ENCODE assay signal across 19 mouse cellular contexts in genomic region chr1:81900843-81901242, GRCm38 (mm10).
A peak's percentile ranks its signal among the peaks of the same experiment; 100 is the strongest.
DNase-seq lines count a peak whose midpoint lies in the region; ATAC-seq and TF ChIP-seq lines count a peak whose summit lies in the region.
"Had no signal": no experiment of that assay in that cellular context is flagged by ENCODE, and none has a peak within 500 bp of the region (broad histone marks: within the 10 kb centered on the region; RNA-seq: fewer than 3 reads in every experiment).

No protein-coding gene starts in this region.

- no peaks in the 10 kb centered on the region; the same call in 1 of the 2 replicates for H3K4me1 ChIP-seq in lung, embryonic 14.5 days (ENCODE audit: insufficient read depth)
- H3K4me1 ChIP-seq in kidney, adult 2 months (ENCODE audit: control insufficient read depth, insufficient read depth, low read length): no peaks in the 10 kb centered on the region
- H3K4me1 ChIP-seq in embryonic facial prominence, embryonic 10.5 days: no peaks in the 10 kb centered on the region; the same call in 1 of the 2 replicates
- H3K4me1 ChIP-seq: forebrain, embryonic 12.5 days; heart, embryonic 13.5 days; hindbrain, embryonic 15.5 days had no signal

- no peak overlapping the region for H3K4me3 ChIP-seq in lung, embryonic 14.5 days (ENCODE audit: low read depth, low read length)
- H3K4me3 ChIP-seq in kidney, adult 2 months (ENCODE audit: insufficient read depth, low read depth, low read length): no peak overlapping the region
- H3K4me3 ChIP-seq in embryonic facial prominence, embryonic 10.5 days: no peak overlapping the region
- H3K4me3 ChIP-seq: embryonic facial prominence, embryonic 12.5 days; forebrain, embryonic 12.5 days; heart, embryonic 13.5 days; hindbrain, embryonic 15.5 days had no signal

- H3K27me3 ChIP-seq in lung, embryonic 14.5 days (ENCODE audit: insufficient read depth, low read length): no peaks in the 10 kb centered on the region
- H3K27me3 ChIP-seq in kidney, adult 2 months (replicated peaks; ENCODE audit: control insufficient read depth, insufficient read depth, low read length): no peaks in the 10 kb centered on the region
- no peaks in the 10 kb centered on the region for H3K27me3 ChIP-seq in embryonic facial prominence, embryonic 10.5 days (replicated peaks; ENCODE audit: low read depth, poor library complexity, severe bottlenecking)
- H3K27me3 ChIP-seq: embryonic facial prominence, embryonic 12.5 days; forebrain, embryonic 12.5 days; heart, embryonic 13.5 days; hindbrain, embryonic 15.5 days had no signal

- peak; percentile 85 for ATAC-seq in lung, embryonic 14.5 days (ENCODE audit: insufficient read depth)
- ATAC-seq: forebrain, embryonic 16.5 days had no signal

- TF ChIP-seq CTCF in lung, embryonic 14.5 days (IDR thresholded peaks at IDR 0.05; ENCODE audit: low read depth): no peak
- TF ChIP-seq CTCF in kidney, adult 2 months (conservative IDR thresholded peaks at IDR 0.05; ENCODE audit: insufficient read depth, insufficient read length, low read depth, low read length): no peak

- DNase-seq in gonadal fat pad, adult 2 months (ENCODE audit: low read depth): peak; percentile 90
- DNase-seq in lung, embryonic 14.5 days: peak; percentile 28
- DNase-seq in lung, postnatal 10 days: peak; percentile 8
- no peak for DNase-seq in kidney, adult 2 months
- no peak for DNase-seq in embryonic facial prominence, embryonic 10.5 days (ENCODE audit: low spot score)
- DNase-seq in layer of hippocampus, postnatal 10 days (ENCODE audit: low spot score in 2 of 2): no peak
- DNase-seq: adrenal gland, adult 2 months; cerebellum, adult 11 months; cerebellum, adult 8-10 months; cerebellum, postnatal 14 days; embryo, embryonic 11 days; gastrocnemius, postnatal 25 days; heart, adult 11 months; heart, postnatal 36 days had no signal

- H3K4me2 ChIP-seq in lung, embryonic 14.5 days: no peak overlapping the region
- H3K4me2 ChIP-seq: embryonic facial prominence, embryonic 12.5 days; forebrain, embryonic 12.5 days; heart, embryonic 13.5 days; hindbrain, embryonic 15.5 days had no signal

- H3K9ac ChIP-seq in lung, embryonic 14.5 days: no peak overlapping the region
- H3K9ac ChIP-seq: embryonic facial prominence, embryonic 12.5 days; forebrain, embryonic 12.5 days; heart, embryonic 13.5 days; hindbrain, embryonic 15.5 days had no signal

- H3K27ac ChIP-seq in lung, embryonic 14.5 days (ENCODE audit: low read depth): no peak overlapping the region
- no peak overlapping the region for H3K27ac ChIP-seq in kidney, adult 2 months (ENCODE audit: insufficient read depth, low read depth, low read length)
- H3K27ac ChIP-seq in embryonic facial prominence, embryonic 10.5 days (replicated peaks): no peak overlapping the region
- H3K27ac ChIP-seq: embryonic facial prominence, embryonic 12.5 days; forebrain, embryonic 12.5 days; heart, embryonic 13.5 days; hindbrain, embryonic 15.5 days had no signal

- 56% methylated on average over 7 of the region's 7 CpGs for WGBS in lung, embryonic 14.5 days
- WGBS in kidney, adult 2 months: 64% methylated on average over 7 of the region's 7 CpGs
- 81% methylated on average over 7 of the region's 7 CpGs for WGBS in embryonic facial prominence, embryonic 10.5 days

- H3K36me3 ChIP-seq in lung, embryonic 14.5 days (ENCODE audit: insufficient read depth): no peaks in the 10 kb centered on the region
- no peaks in the 10 kb centered on the region for H3K36me3 ChIP-seq in kidney, adult 2 months (ENCODE audit: control insufficient read depth, insufficient read depth, low read length)
- no peaks in the 10 kb centered on the region for H3K36me3 ChIP-seq in embryonic facial prominence, embryonic 10.5 days (replicated peaks)
- H3K36me3 ChIP-seq: embryonic facial prominence, embryonic 12.5 days; forebrain, embryonic 12.5 days; heart, embryonic 13.5 days; hindbrain, embryonic 15.5 days had no signal

- no peaks in the 10 kb centered on the region for H3K9me3 ChIP-seq in lung, embryonic 14.5 days (ENCODE audit: low read depth, low read length)
- no peaks in the 10 kb centered on the region for H3K9me3 ChIP-seq in embryonic facial prominence, embryonic 10.5 days
- H3K9me3 ChIP-seq: embryonic facial prominence, embryonic 12.5 days; forebrain, embryonic 12.5 days; heart, embryonic 13.5 days; hindbrain, embryonic 15.5 days had no signal

- TF ChIP-seq POLR2A in kidney, adult 2 months (IDR thresholded peaks at IDR 0.05; ENCODE audit: low read depth, low read length): no peak

Comparison
In these comparisons a context has a peak if more than half of its experiments do, and no peak if none do; other contexts are left out.
1. DNase-seq: peak in gonadal fat pad, adult 2 months (single experiment), lung, embryonic 14.5 days (single experiment) and lung, postnatal 10 days (single experiment); none in kidney, adult 2 months (single experiment), embryonic facial prominence, embryonic 10.5 days (single experiment) and layer of hippocampus, postnatal 10 days (0 of 2).